Mouse (Mus musculus) urinary bladder, postnatal 4 days (tissue): ENCODE data around the gene Cep89.

Source experiments
- DNase-seq, 2 experiments: peaks; one replicate each; pipeline ENCODE4 v3.0.0; 2021 to 2022; ENCODE audit warnings: low spot score in 2 of 2

Gene Cep89

DNA sequence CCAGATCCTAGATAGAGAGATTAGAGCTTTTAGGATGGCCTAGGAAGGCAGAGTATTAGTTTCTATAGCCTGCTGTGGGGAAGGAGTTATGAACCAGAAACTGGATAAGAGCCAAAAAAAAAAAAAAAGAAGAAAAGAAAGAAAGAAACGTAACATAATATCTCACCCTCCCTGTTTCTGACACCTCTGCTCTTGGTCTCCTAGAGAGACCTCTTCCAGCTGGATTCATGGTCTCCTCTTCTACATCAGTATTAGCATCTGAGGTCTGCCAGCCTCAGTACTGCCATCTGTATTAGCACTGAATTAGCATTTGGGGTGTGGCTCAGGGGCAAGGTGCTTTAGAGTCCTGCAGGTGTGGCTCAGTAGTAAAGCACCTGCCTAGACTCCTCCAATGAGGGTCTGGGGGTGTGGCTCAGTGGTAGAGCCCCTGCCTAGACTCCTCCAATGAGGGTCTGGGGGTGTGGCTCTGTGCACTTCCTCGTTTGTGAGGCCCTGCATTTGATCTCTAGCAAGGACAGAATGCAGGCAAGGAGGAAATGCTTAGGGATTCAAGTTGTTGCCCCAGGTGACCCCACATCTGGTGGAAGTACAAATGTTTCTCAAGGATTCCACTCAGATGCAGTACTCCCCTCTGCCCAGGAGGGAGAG lies 14.0 kb upstream of the Cep89 start:
- DNase-seq, result no peak

- DNase-seq, result no peak
These were observed 10.3 kb upstream of the Cep89 start for GRCm38 (mm10) chr7:35386525-35386952.

DNA sequence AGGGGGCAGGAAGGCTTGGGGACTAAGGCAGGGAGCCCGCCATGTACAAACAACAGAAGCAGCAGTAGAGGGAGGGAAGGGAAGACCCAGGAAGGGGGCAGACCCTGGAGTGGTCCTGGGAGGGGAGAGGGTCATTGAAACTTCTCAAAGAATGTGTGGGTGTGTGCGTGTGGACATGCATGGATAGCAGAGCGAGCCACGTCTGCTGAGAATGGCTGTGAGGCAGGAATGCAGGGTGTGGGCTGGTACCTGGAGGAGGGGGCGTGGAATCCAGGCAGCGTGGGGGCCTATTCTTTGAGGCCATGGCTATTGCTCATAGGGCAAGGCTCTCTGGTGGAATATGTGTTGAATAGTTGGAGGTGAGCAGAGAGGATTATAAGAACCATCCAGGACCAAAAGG lies 8.1 kb upstream of the Cep89 start:
- no peak for DNase-seq

DNA sequence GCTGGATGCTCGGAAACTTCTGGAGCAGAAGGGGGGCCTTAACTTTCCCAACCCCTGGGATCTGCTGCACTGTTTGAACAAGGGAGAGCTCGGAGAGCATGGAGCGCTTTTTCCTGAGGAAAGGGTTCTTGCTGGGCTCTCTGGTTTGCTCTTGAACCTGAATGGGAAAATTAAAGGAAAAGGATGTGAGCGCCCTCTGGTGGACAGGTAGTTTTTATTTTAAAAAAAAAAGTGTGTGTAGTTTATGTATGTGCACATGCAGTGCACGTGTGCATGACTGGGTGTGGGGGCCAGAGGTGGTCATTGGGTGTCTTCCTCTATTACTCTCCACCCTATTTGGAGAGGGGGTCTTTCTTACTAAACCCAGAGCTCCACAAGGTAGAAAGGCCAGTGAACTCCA lies 3.9 kb upstream of the Cep89 start:
- no peak for DNase-seq

GRCm38 (mm10) chr7:35395734-35396456 lies 940 bp upstream of the Cep89 start:
- DNase-seq, result no peak

DNA sequence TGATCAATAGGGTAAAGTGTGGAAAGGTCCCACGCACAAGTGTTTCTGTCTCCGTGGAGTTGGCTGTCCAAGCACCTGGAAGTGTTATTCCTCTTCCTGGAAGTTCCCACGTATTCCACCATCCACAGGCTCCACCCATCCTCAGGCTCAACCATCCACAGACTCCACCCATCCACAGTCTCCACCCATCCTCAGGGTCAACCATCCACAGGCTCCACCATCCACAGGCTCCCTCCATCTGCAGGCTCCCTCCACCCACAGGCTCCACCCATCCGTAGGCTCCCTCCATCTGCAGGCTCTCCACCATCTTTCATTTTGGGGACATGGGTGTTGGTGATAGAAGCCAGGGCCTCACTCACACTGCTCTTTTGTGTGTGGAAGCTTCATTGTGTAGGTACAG lies 4.3 kb downstream of the Cep89 start:
- no peak for DNase-seq

DNA sequence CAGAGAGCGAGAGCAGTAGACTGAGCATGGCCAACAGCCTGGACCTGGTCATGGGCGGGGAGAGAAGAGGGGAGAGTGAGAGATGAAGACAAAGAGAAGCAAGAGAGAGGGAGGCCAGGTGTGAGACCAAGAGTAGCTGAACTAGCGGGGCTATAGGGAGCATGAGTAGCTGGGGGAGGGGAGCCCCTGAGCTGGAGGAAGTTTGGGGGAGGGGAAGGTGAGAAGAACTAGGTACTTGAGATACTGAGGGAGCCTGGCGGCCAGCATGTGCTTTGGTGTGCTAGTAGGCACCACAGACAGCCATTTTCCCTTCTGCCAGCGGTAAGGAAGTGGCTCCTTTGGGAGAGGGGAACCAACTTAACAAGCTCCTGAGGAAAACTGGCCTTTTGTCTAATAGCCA lies 18.4 kb downstream of the Cep89 start:
- DNase-seq, result no peak

GRCm38 (mm10) chr7:35415801-35416653 lies 19.2 kb downstream of the Cep89 start:
- no peak for DNase-seq

DNA sequence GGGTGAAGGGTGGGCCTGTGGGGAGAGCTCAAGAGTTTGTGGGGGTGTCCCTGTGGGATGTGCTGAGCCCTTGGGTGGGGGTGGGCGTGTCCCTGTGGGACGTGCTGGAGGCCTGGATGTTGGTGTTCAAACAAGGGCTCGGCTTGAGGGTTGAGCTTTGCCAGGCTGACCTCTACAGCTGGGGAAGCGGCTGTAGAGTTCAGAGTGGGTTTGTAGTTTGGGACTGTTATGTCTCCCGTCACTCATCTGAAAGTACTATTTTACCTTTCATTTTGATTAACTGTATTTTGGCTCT lies 19.8 kb downstream of the Cep89 start:
- no peak for DNase-seq

GRCm38 (mm10) chr7:35423071-35423470 lies 26.2 kb downstream of the Cep89 start:
- no peak for DNase-seq

DNA sequence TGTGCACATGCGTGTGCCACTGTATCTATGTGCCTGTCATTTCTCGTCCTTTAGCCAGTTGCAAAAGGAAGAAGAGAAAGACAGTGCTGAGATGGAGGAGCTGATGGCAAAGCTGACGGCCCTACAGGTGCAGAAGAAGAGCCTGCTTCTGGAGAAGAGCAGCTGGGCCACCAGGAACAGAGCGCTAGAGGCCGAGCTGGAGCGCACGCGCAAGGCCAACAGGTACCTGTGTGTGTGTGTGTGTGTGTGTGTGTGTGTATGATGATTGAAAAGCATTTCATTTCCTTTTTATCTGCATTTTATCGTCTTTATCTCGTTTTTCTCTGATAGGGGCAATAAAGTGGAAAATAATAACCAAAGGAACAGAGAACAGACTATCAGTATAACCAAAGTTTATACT lies 31.3 kb downstream of the Cep89 start:
- DNase-seq, result no peak

- DNase-seq, result no peak
These were observed 38.4 kb downstream of the Cep89 start for GRCm38 (mm10) chr7:35435266-35435665.

GRCm38 (mm10) chr7:35447501-35447900 lies 50.7 kb downstream of the Cep89 start:
- DNase-seq, result no peak

DNA sequence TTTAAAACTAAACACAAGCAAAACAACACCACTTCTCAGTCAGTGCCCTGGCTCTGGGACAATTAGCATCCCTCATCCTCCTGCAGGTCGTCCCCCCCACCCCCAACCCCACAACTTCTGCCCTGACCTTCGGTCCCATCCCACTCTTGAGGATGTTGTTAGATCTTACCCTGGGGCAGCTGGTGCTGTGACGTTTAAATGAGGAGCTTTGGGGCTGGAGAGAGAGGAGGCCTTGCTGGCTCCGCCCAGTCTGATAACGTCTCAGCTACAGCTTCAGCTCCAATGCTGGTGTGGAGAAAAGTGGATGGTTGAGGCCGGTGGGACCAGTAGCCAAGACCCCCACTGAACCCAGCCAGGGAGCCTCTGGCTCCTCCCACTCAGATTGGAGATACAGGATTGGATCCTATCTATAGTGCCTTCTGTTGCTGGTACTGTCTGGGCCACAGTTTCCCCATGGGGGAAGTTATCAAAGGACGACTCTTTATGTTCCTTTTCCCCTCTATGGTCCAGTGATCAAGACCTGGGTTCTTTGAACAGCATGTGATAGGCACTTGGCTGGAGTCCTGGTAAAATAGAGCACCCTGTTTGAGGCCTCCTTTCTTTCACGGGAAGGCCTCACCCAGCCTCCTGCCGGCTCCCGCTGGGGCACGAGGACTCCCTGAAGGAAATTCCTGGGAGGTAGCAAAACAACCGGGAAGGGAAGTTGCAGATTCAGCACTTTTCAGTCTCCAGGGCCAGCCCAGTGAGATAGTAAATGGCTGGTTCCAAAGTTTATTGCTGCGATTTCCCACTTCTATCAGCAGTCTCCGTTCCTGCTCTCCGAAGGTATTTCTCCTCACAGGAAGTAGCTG lies 51.4 kb downstream of the Cep89 start, which contains the start of gene Slc7a9:
TSS of gene Slc7a9 (plus strand) at position 801 of the 851 bp plus-strand sequence.
- DNase-seq, result no peak

- no peak for DNase-seq
These were observed 52.0 kb downstream of the Cep89 start for GRCm38 (mm10) chr7:35448867-35449266.

GRCm38 (mm10) chr7:35456091-35456814 lies 59.4 kb downstream of the Cep89 start:
- DNase-seq, result no peak

DNA sequence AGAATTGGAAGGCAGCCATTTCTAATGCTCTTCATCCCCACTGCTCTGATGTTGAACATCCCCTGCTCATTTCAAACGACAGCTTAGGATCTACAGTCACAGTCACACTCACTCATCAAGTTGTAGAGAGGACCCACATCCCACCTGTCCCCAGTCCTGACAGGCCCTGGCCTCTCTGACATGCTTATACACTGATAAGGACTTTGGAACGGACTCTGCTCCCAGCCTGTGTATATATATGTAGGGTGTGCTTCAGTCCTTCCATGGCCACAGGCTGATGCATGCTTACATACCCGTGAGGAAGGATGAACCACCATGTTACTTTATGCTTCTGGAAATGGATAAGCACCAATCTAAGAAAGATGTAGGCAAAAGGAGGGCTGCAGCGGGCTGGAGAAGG lies 64.1 kb downstream of the Cep89 start:
- DNase-seq, result no peak

DNA sequence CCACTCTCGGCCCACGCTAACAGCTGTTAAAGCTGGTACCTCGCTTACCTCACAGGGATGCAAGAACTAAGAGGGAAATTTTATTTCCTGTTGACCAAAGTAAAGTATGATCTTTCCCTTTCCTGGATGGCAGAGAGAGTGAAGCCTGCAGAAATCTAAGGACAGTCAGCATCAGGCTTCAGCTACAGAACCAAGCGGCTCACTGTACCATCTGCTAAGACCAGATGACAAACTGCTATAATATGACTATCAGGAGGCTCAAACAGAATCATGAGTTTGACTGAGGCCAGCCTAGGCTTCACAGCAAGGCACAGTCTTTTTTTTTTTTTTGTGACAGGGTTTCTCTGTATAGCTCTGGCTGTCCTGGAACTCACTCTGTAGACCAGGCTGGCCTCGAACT lies 68.2 kb downstream of the Cep89 start:
- no peak for DNase-seq

DNA sequence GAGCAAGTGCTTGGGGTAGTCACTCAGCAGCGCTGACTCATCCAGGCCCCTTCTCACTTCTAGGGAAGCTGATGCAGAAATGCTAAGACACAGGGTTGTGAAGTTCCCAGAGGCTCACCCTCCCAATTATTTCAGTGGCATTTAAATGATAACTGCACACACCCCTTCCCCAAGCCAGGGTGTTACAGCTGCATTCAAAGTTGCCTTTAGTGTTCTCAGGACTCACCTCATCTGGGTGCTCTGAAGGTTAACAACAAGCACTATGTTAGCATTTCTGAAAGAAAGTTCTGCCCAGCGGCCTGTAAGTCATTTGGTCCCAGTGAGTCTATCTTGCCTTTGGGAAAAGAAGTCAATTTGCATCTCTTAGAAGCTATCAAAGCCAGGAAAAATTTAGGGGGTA lies 71.0 kb downstream of the Cep89 start:
- no peak for DNase-seq

- no peak for DNase-seq
These were observed 74.0 kb downstream of the Cep89 start for GRCm38 (mm10) chr7:35470794-35471193.

DNA sequence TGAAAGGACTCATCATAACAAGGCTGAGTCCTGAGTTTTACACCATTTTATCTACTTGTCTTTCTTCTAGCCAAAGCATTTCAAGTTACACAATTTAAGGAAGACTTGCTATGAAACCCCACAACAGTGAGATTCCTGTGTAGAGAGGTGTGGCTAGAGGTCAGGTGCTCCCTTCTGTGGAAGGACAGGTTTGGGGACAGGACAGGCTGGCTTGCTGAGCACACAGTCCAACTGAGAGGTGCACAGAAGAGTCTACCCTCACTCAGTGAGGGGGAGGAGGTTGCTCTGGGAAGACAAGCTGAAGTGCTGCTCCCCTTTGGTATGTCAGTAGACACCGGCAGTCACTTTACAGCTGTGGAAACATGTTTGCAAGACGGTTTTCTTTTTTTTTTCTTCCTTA lies 79.6 kb downstream of the Cep89 start:
- DNase-seq, result no peak
